Mouse (Mus musculus) intestine, postnatal 0 days (tissue): Measurements from ENCODE around the gene Acvr2b. TPM values are rescaled to one million over a fixed set of nuclear protein-coding genes. Genes with fewer than 3 reads are reported as not detected.

Experiments used
- ATAC-seq: fragments of 200-750 bp; cut with Nextera tagmentation; 2 replicates; pipeline ENCODE4 v1.8.0; 2017; ENCODE audit warnings: mild to moderate bottlenecking, moderate TSS enrichment, moderate library complexity
- H3K27ac ChIP-seq: fragments of 300-500 bp; sonication (generic); 2 replicates; pipeline ENCODE4 v1.5.1; 2014; ENCODE audit warnings: mild to moderate bottlenecking, low read depth, low read length, moderate library complexity
- H3K27me3 ChIP-seq: fragments of 300-500 bp; sonication (generic); replicated peaks from 2 replicates; pipeline ENCODE4 v1.6.1; 2014; ENCODE audit warnings: low read length, mixed read lengths; ENCODE audit not compliant: control insufficient read depth, insufficient read depth
- H3K36me3 ChIP-seq: fragments of 300-500 bp; sonication (generic); 2 replicates; pipeline ENCODE4 v1.6.1; 2014; ENCODE audit warnings: mild to moderate bottlenecking, moderate library complexity; ENCODE audit not compliant: control insufficient read depth, insufficient read depth
- H3K4me1 ChIP-seq: fragments of 300-500 bp; sonication (generic); replicated peaks from 2 replicates; pipeline ENCODE4 v1.6.1; 2014; ENCODE audit warnings: antibody characterized with exemption, low read length, mixed read lengths; ENCODE audit not compliant: control insufficient read depth, insufficient read depth
- H3K4me2 ChIP-seq: fragments of 300-500 bp; sonication (generic); replicated peaks from 2 replicates; pipeline ENCODE4 v1.6.1; 2014; ENCODE audit warnings: low read depth, mild to moderate bottlenecking, moderate library complexity
- H3K4me3 ChIP-seq: fragments of 300-500 bp; sonication (generic); 2 replicates; pipeline ENCODE4 v1.5.1; 2014; ENCODE audit warnings: low read depth, low read length
- H3K9ac ChIP-seq: fragments of 300-500 bp; sonication (generic); 2 replicates; pipeline ENCODE4 v1.6.1; 2014; ENCODE audit warnings: mild to moderate bottlenecking, low read depth, low read length
- H3K9me3 ChIP-seq: fragments of 300-500 bp; sonication (generic); 2 replicates; pipeline ENCODE4 v1.6.1; 2016; ENCODE audit warnings: mixed run types; ENCODE audit not compliant: control insufficient read depth
- CTCF ChIP-seq: sonication (generic); IDR thresholded peaks from 2 replicates; pipeline ENCODE4 v1.5.1; 2016; ENCODE audit warnings: low read depth, mild to moderate bottlenecking, control low read depth, antibody characterized with exemption, moderate library complexity
- WGBS: fragments of 180-500 bp; shearing (Covaris S2); extraction: QIAGEN DNeasy Blood & Tissue Kit; methylation state at CpG from one replicate; pipeline ENCODE4 v1.1.7; 2014; 5-methylcytosine and 5-hydroxymethylcytosine counted together
- polyA plus RNA-seq: library from polyadenylated mRNA; unstranded; fragments of >200 nt; fragmentation: Nextera tagmentation; extraction: Ambion mirVana; gene quantifications from 2 replicates; pipeline ENCODE4 v1.2.1, GENCODE M21; 2015

The Acvr2b gene
- polyA plus RNA-seq, 1 experiment from 2014 or later = 5.8 TPM

GRCm38 (mm10) chr9:119435855-119436254, 33.9 kb downstream of the Acvr2b start:
- no peak for ATAC-seq
- TF ChIP-seq CTCF = no peak

GRCm38 (mm10) chr9:119438065-119438464, 36.1 kb downstream of the Acvr2b start:
- Histone ChIP-seq H3K9ac (no peak overlapping the region), H3K36me3 (peaks cover 18% of the 10 kb centered on the region), H3K4me2 (no peak overlapping the region), H3K4me1 (no peaks in the 10 kb centered on the region), H3K9me3 (no peaks in the 10 kb centered on the region), H3K4me3 (no peak overlapping the region), H3K27me3 (no peaks in the 10 kb centered on the region), H3K27ac (no peak overlapping the region)
- no peak for TF ChIP-seq CTCF
- WGBS = 87% methylated on average over 12 of the region's 12 CpGs
- no peak for ATAC-seq

More at GRCm38 (mm10) chr9:119435855-119436254, 33.9 kb downstream of the Acvr2b start:
- H3K36me3 ChIP-seq = peaks cover 29% of the 10 kb centered on the region
- 85% methylated on average over 2 of the region's 2 CpGs for WGBS
- H3K27me3 ChIP-seq = no peaks in the 10 kb centered on the region
- H3K9me3 ChIP-seq = no peaks in the 10 kb centered on the region
- no peak overlapping the region for H3K9ac ChIP-seq
- H3K4me1 ChIP-seq = no peaks in the 10 kb centered on the region
- H3K27ac ChIP-seq = no peak overlapping the region
- H3K4me2 ChIP-seq = no peak overlapping the region
- H3K4me3 ChIP-seq = no peak overlapping the region

GRCm38 (mm10) chr9:119438498-119439000, 36.6 kb downstream of the Acvr2b start:
- H3K4me3 ChIP-seq = no peak overlapping the region
- H3K27ac ChIP-seq = no peak overlapping the region
- H3K4me1 ChIP-seq = no peaks in the 10 kb centered on the region
- peaks cover 15% of the 10 kb centered on the region for H3K36me3 ChIP-seq
- no peaks in the 10 kb centered on the region for H3K27me3 ChIP-seq
- H3K4me2 ChIP-seq = no peak overlapping the region
- 90% methylated on average over 9 of the region's 9 CpGs for WGBS
- no peaks in the 10 kb centered on the region for H3K9me3 ChIP-seq
- no peak overlapping the region for H3K9ac ChIP-seq
- ATAC-seq = no peak
- TF ChIP-seq CTCF = no peak

GRCm38 (mm10) chr9:119444738-119445429, 43.0 kb downstream of the Acvr2b start, which contains the start of gene Exog:
Exog (plus strand) TSS chr9:119444943.
- under 1% methylated on average over 52 of the region's 52 CpGs for WGBS
- Histone ChIP-seq H3K9ac (peak within 1 kb of the TSS; percentile 52), H3K27me3 (no peaks in the 10 kb centered on the region), H3K36me3 (peaks cover 22% of the 10 kb centered on the region), H3K4me1 (no peaks in the 10 kb centered on the region), H3K9me3 (no peaks in the 10 kb centered on the region), H3K4me3 (peak within 1 kb of the TSS; percentile 72), H3K27ac (peak within 1 kb of the TSS; percentile 58; the same call in 1 of the 2 replicates), H3K4me2 (peak within 1 kb of the TSS; percentile 88)
- peak; percentile 82 for ATAC-seq
- peak; percentile 90 for TF ChIP-seq CTCF

- peak overlapping the region; percentile 52 for H3K9ac ChIP-seq
These were observed 43.8 kb downstream of the Acvr2b start for GRCm38 (mm10) chr9:119445737-119446136.

GRCm38 (mm10) chr9:119455967-119456366, 54.0 kb downstream of the Acvr2b start:
- ATAC-seq = no peak

More at GRCm38 (mm10) chr9:119445737-119446136, 43.8 kb downstream of the Acvr2b start:
- ATAC-seq = no peak
- Histone ChIP-seq H3K36me3 (peaks cover 29% of the 10 kb centered on the region), H3K4me1 (no peaks in the 10 kb centered on the region), H3K9me3 (no peaks in the 10 kb centered on the region), H3K27ac (no peak overlapping the region), H3K27me3 (no peaks in the 10 kb centered on the region), H3K4me3 (peak overlapping the region; percentile 72), H3K4me2 (peak overlapping the region; percentile 88)
- WGBS = 18% methylated on average over 6 of the region's 6 CpGs
- TF ChIP-seq CTCF = no peak

More at GRCm38 (mm10) chr9:119455967-119456366, 54.0 kb downstream of the Acvr2b start:
- H3K36me3 ChIP-seq = peaks cover 35% of the 10 kb centered on the region
- H3K4me1 ChIP-seq = no peaks in the 10 kb centered on the region
- TF ChIP-seq CTCF = no peak
- H3K9me3 ChIP-seq = no peaks in the 10 kb centered on the region
- no peak overlapping the region for H3K27ac ChIP-seq
- H3K4me3 ChIP-seq = no peak overlapping the region
- H3K4me2 ChIP-seq = no peak overlapping the region
- 89% methylated on average over 14 of the region's 14 CpGs for WGBS
- no peaks in the 10 kb centered on the region for H3K27me3 ChIP-seq
- no peak overlapping the region for H3K9ac ChIP-seq
